Mouse (Mus musculus) neural tube, embryonic 11.5 days (tissue): ENCODE measurements around the gene Chst8. TPM values are rescaled to one million over a fixed set of nuclear protein-coding genes. Genes with fewer than 3 reads are reported as not detected.

Experiments used
- ATAC-seq: fragments of 200-750 bp; cut with Nextera tagmentation; 2 replicates; pipeline ENCODE4 v1.8.0; 2017; ENCODE audit warnings: moderate number of reproducible peaks, mild to moderate bottlenecking, moderate TSS enrichment, moderate library complexity; ENCODE audit not compliant: insufficient read depth, low FRiP score, low TSS enrichment
- DNase-seq: peaks from one replicate; pipeline ENCODE4 v3.0.0-alpha.2; 2015; ENCODE audit warnings: low spot score
- H3K27ac ChIP-seq: fragments of 300-500 bp; sonication (generic); 2 replicates; pipeline ENCODE4 v1.5.1; 2014; ENCODE audit warnings: low read depth, mild to moderate bottlenecking, low read length
- H3K27me3 ChIP-seq: fragments of 300-500 bp; sonication (generic); 2 replicates; pipeline ENCODE4 v1.6.1; 2014; ENCODE audit warnings: mild to moderate bottlenecking, low read length, mixed read lengths; ENCODE audit not compliant: control insufficient read depth, insufficient read depth
- H3K36me3 ChIP-seq: fragments of 300-500 bp; sonication (generic); 2 replicates; pipeline ENCODE4 v1.6.1; 2014; ENCODE audit warnings: mild to moderate bottlenecking, low read length, moderate library complexity, mixed read lengths; ENCODE audit not compliant: control insufficient read depth, insufficient read depth
- H3K4me1 ChIP-seq: fragments of 300-500 bp; sonication (generic); 2 replicates; pipeline ENCODE4 v1.6.1; 2014; ENCODE audit warnings: low read length, mixed read lengths; ENCODE audit not compliant: control insufficient read depth, insufficient read depth
- H3K4me2 ChIP-seq: fragments of 300-500 bp; sonication (generic); 2 replicates; pipeline ENCODE4 v1.6.1; 2014; ENCODE audit warnings: low read depth, mild to moderate bottlenecking, moderate library complexity
- H3K4me3 ChIP-seq: fragments of 300-500 bp; sonication (generic); 2 replicates; pipeline ENCODE4 v1.5.1; 2014; ENCODE audit warnings: low read depth, low read length
- H3K9ac ChIP-seq: fragments of 300-500 bp; sonication (generic); 2 replicates; pipeline ENCODE4 v1.6.1; 2014; ENCODE audit warnings: mild to moderate bottlenecking, low read length
- H3K9me3 ChIP-seq: fragments of 300-500 bp; sonication (generic); 2 replicates; pipeline ENCODE4 v1.6.1; 2016; ENCODE audit warnings: low read length; ENCODE audit not compliant: control insufficient read depth
- WGBS: fragments of 180-500 bp; shearing (Covaris S2); extraction: QIAGEN DNeasy Blood & Tissue Kit; methylation state at CpG from one replicate; pipeline ENCODE4 v1.1.7; 2014; 5-methylcytosine and 5-hydroxymethylcytosine counted together
- polyA plus RNA-seq: library from polyadenylated mRNA; unstranded; fragments of >200 nt; fragmentation: Nextera tagmentation; extraction: Ambion mirVana; gene quantifications from 2 replicates; pipeline ENCODE4 v1.2.1, GENCODE M21; 2014

Chst8 gene
- polyA plus RNA-seq, 1 experiment from 2014 or later = 19.6 TPM

GRCm38 (mm10) chr7:34644591-34644990 is 167.9 kb downstream of the Chst8 start:
- ATAC-seq (no peak), DNase-seq (no peak)
- H3K27ac ChIP-seq = no peak overlapping the region
- no peak overlapping the region for H3K4me3 ChIP-seq
- no peaks in the 10 kb centered on the region for H3K4me1 ChIP-seq
- WGBS = 84% methylated on average over 18 of the region's 18 CpGs
- no peak overlapping the region for H3K4me2 ChIP-seq
- H3K9ac ChIP-seq = no peak overlapping the region
- no peaks in the 10 kb centered on the region for H3K9me3 ChIP-seq
- no peaks in the 10 kb centered on the region for H3K27me3 ChIP-seq
- H3K36me3 ChIP-seq = peaks cover 34% of the 10 kb centered on the region

GRCm38 (mm10) chr7:34643329-34643728 is 169.2 kb downstream of the Chst8 start:
- ATAC-seq (no peak), DNase-seq (no peak)
- no peak overlapping the region for H3K4me3 ChIP-seq
- H3K9ac ChIP-seq = no peak overlapping the region
- no peak overlapping the region for H3K4me2 ChIP-seq
- H3K27me3 ChIP-seq = no peaks in the 10 kb centered on the region
- whole genome bisulfite sequencing = 82% methylated on average over 6 of the region's 6 CpGs
- H3K4me1 ChIP-seq = no peaks in the 10 kb centered on the region
- no peak overlapping the region for H3K27ac ChIP-seq
- H3K36me3 ChIP-seq = peaks cover 29% of the 10 kb centered on the region
- no peaks in the 10 kb centered on the region for H3K9me3 ChIP-seq

GRCm38 (mm10) chr7:34641968-34642367 is 170.5 kb downstream of the Chst8 start:
- Histone ChIP-seq H3K27me3 (no peaks in the 10 kb centered on the region), H3K36me3 (peaks cover 19% of the 10 kb centered on the region), H3K9me3 (no peaks in the 10 kb centered on the region), H3K4me3 (no peak overlapping the region), H3K4me1 (no peaks in the 10 kb centered on the region), H3K9ac (no peak overlapping the region), H3K4me2 (no peak overlapping the region), H3K27ac (no peak overlapping the region)
- DNase-seq (no peak), ATAC-seq (no peak)
- 89% methylated on average over 13 of the region's 13 CpGs for WGBS

- Histone ChIP-seq H3K4me2 (no peak overlapping the region), H3K9ac (no peak overlapping the region), H3K27me3 (no peaks in the 10 kb centered on the region), H3K27ac (no peak overlapping the region), H3K4me1 (no peaks in the 10 kb centered on the region), H3K36me3 (peaks cover 17% of the 10 kb centered on the region), H3K9me3 (no peaks in the 10 kb centered on the region), H3K4me3 (no peak overlapping the region)
- ATAC-seq (no peak), DNase-seq (no peak)
- 85% methylated on average over 11 of the region's 11 CpGs for WGBS
These were observed 172.7 kb downstream of the Chst8 start for GRCm38 (mm10) chr7:34639798-34640197.

GRCm38 (mm10) chr7:34636661-34637060 is 175.8 kb downstream of the Chst8 start:
- Histone ChIP-seq H3K27ac (no peak overlapping the region), H3K4me3 (no peak overlapping the region), H3K4me1 (no peaks in the 10 kb centered on the region), H3K9me3 (no peaks in the 10 kb centered on the region), H3K4me2 (no peak overlapping the region), H3K9ac (no peak overlapping the region), H3K36me3 (peaks cover 7% of the 10 kb centered on the region), H3K27me3 (no peaks in the 10 kb centered on the region)
- 80% methylated on average over 4 of the region's 4 CpGs for WGBS
- ATAC-seq = no peak
- no peak for DNase-seq

- no peak overlapping the region for H3K27ac ChIP-seq
- 85% methylated on average over 10 of the region's 10 CpGs for WGBS
- DNase-seq (no peak), ATAC-seq (no peak)
- H3K36me3 ChIP-seq = no peaks in the 10 kb centered on the region
- H3K9me3 ChIP-seq = no peaks in the 10 kb centered on the region
- H3K4me1 ChIP-seq = 0 out of 2 replicates have a peak, but pooled peaks cover 4% of the 10 kb centered on the region
- no peak overlapping the region for H3K9ac ChIP-seq
- H3K4me3 ChIP-seq = no peak overlapping the region
- H3K27me3 ChIP-seq = no peaks in the 10 kb centered on the region
- H3K4me2 ChIP-seq = no peak overlapping the region
These were observed 179.4 kb downstream of the Chst8 start for GRCm38 (mm10) chr7:34632966-34633742.

GRCm38 (mm10) chr7:34630211-34631085 is 182.1 kb downstream of the Chst8 start:
- WGBS = under 1% methylated on average over 33 of the region's 34 CpGs
- Histone ChIP-seq H3K27me3 (no peaks in the 10 kb centered on the region), H3K4me3 (peak overlapping the region; percentile 24), H3K4me2 (peak overlapping the region; percentile 54), H3K36me3 (no peaks in the 10 kb centered on the region), H3K9me3 (no peaks in the 10 kb centered on the region), H3K9ac (peak overlapping the region; percentile 20), H3K4me1 (0 out of 2 replicates have a peak, but pooled peaks cover 4% of the 10 kb centered on the region), H3K27ac (peak overlapping the region; percentile 27; the same call in 1 of the 2 replicates)
- ATAC-seq = peak; percentile 93
- DNase-seq = peak; percentile 79

- WGBS = 45% methylated on average over 8 of the region's 8 CpGs
- no peak for ATAC-seq
- H3K4me3 ChIP-seq = peak overlapping the region; percentile 24
These were observed 182.8 kb downstream of the Chst8 start for GRCm38 (mm10) chr7:34629702-34630210.

More at GRCm38 (mm10) chr7:34629702-34630210, 182.8 kb downstream of the Chst8 start:
- Histone ChIP-seq H3K9me3 (no peaks in the 10 kb centered on the region), H3K27me3 (no peaks in the 10 kb centered on the region), H3K4me2 (peak overlapping the region; percentile 54), H3K4me1 (0 out of 2 replicates have a peak, but pooled peaks cover 4% of the 10 kb centered on the region), H3K9ac (peak overlapping the region; percentile 20), H3K27ac (peak overlapping the region; percentile 1; the same call in 1 of the 2 replicates), H3K36me3 (no peaks in the 10 kb centered on the region)
- no peak for DNase-seq
